Mouse (Mus musculus): ENCODE results near the gene Csf3. TPM values are rescaled to one million over a fixed set of nuclear protein-coding genes. Genes with fewer than 3 reads are reported as not detected.
"Not testable (repeated sequence)": the region's sequence is repeated elsewhere in the genome, so short reads cannot be mapped to it uniquely, and the experiment has no call there.

The Csf3 gene
- polyA plus RNA-seq, 1 experiment from 2014 or later, result not detected

DNA sequence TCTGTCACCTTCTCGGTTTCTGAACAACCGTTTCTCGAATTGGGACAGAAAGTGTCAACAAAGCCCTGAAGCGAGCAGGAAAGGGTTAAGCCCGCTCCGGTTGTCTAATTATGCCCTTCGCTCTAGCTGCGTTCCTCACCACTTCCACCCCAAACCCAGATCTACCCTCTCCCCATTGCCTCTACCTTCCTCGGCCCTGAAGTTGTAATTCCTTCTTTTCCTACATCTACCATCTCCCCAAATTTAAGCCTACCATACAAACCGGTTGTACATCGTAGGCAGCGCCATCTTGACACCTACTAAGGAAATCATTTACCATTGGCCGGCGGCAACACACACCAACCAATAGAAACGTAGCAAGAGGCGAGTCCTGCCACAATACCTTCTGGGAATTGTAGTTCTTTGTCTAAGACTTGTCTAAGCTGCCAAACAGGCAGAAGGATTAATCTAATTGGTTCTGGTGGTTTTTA is 28.1 kb downstream of the Csf3 start, which contains the start of gene Med24:
Gene Med24, minus strand, starts transcription at position 317 of the 470 bp plus-strand sequence.
- peaks cover 30% of the 10 kb centered on the region for H3K36me3 ChIP-seq (ENCODE audit: control insufficient read depth, insufficient read depth, low read length)

DNA sequence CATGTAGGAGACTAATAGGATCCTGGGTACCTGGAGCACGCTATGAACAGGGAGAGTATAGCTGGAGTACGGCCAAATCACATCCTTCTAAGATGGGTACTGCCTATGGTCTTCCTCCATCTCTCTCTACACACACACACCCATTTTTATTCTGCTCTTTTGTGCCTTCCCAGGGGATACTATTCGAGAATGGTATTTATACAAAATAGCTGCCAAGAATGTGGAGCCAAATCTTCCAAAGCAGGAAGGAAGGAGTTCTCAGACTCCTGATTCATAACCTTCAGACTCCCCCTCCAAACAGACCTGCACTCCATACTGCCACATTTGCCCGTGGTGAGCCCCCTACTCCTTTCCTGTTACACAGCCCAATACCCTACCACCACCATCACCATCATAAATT is 29.7 kb downstream of the Csf3 start:
- ATAC-seq (ENCODE audit: low read depth) (0 out of 2 replicates have a peak, but pooled peaks have one; percentile 3), DNase-seq (ENCODE audit: low spot score) (no peak)
- H3K9me3 ChIP-seq (ENCODE audit: control insufficient read depth, low read length), result peaks cover 8% of the 10 kb centered on the region; the same call in 1 of the 2 replicates
- no peak overlapping the region for H3K9ac ChIP-seq (ENCODE audit: low read depth, low read length)
- H3K27me3 ChIP-seq (replicated peaks; ENCODE audit: control insufficient read depth, insufficient read depth, low read length), result no peaks in the 10 kb centered on the region
- peak overlapping the region; percentile 25 for H3K4me2 ChIP-seq (ENCODE audit: low read depth, low read length)
- H3K27ac ChIP-seq (replicated peaks; ENCODE audit: low read depth, low read length), result peak overlapping the region; percentile 62
- 56% methylated on average over 4 of the region's 4 CpGs for WGBS
- H3K4me3 ChIP-seq (ENCODE audit: low read depth, low read length), result no peak overlapping the region
- peaks cover 18% of the 10 kb centered on the region for H3K36me3 ChIP-seq (ENCODE audit: control insufficient read depth, insufficient read depth, low read length)
- peaks cover 26% of the 10 kb centered on the region for H3K4me1 ChIP-seq (ENCODE audit: control insufficient read depth, insufficient read depth, low read length)

More for the DNA sequence above, 28.1 kb downstream of the Csf3 start, which contains the start of gene Med24:
- H3K9ac ChIP-seq (ENCODE audit: low read depth, low read length), result peak within 1 kb of the TSS; percentile 67
- peak; percentile 97 for DNase-seq (ENCODE audit: low spot score)
- peak within 1 kb of the TSS; percentile 76 for H3K4me2 ChIP-seq (ENCODE audit: low read depth, low read length)
- H3K27me3 ChIP-seq (replicated peaks; ENCODE audit: control insufficient read depth, insufficient read depth, low read length), result no peaks in the 10 kb centered on the region
- H3K27ac ChIP-seq (replicated peaks; ENCODE audit: low read depth, low read length), result peak within 1 kb of the TSS; percentile 77
- H3K4me3 ChIP-seq (ENCODE audit: low read depth, low read length), result peak within 1 kb of the TSS; percentile 61
- ATAC-seq (ENCODE audit: low read depth), result peak; percentile 94
- H3K9me3 ChIP-seq (ENCODE audit: control insufficient read depth, low read length), result peaks cover 3% of the 10 kb centered on the region; the same call in 1 of the 2 replicates
- H3K4me1 ChIP-seq (ENCODE audit: control insufficient read depth, insufficient read depth, low read length), result peaks cover 26% of the 10 kb centered on the region
- under 1% methylated on average over 16 of the region's 16 CpGs for WGBS

DNA sequence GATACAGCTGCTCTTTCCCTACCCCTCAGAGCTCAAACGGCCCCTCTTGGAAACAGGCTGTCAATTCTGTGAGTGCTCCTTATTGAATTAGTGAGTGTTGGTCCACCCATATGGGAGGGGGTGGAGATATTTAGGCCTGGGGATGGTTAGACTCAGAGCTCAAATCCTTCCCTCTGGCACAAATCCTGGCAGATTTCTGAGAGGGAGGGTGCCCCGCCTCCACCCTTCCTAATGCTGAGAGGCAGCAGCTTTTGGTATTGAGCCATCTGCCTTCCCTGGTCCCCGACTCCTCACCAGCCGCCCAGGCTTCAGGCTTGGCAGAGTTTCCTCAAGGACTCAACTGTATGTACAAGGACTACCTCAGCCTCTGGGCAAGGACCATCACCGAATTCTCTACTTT is 30.1 kb downstream of the Csf3 start:
- Histone ChIP-seq H3K27me3 (replicated peaks; ENCODE audit: control insufficient read depth, insufficient read depth, low read length) (no peaks in the 10 kb centered on the region), H3K36me3 (ENCODE audit: control insufficient read depth, insufficient read depth, low read length) (peaks cover 14% of the 10 kb centered on the region), H3K9ac (ENCODE audit: low read depth, low read length) (peak overlapping the region; percentile 40; the same call in 1 of the 2 replicates), H3K4me1 (ENCODE audit: control insufficient read depth, insufficient read depth, low read length) (peaks cover 26% of the 10 kb centered on the region), H3K9me3 (ENCODE audit: control insufficient read depth, low read length) (peaks cover 8% of the 10 kb centered on the region; the same call in 1 of the 2 replicates), H3K4me3 (ENCODE audit: low read depth, low read length) (no peak overlapping the region), H3K27ac (replicated peaks; ENCODE audit: low read depth, low read length) (peak overlapping the region; percentile 62), H3K4me2 (ENCODE audit: low read depth, low read length) (peak overlapping the region; percentile 25)
- 58% methylated on average over 5 of the region's 5 CpGs for WGBS
- DNase-seq (ENCODE audit: low spot score) (peak; percentile 88), ATAC-seq (ENCODE audit: low read depth) (peak; percentile 39; the same call in 1 of the 2 replicates)

DNA sequence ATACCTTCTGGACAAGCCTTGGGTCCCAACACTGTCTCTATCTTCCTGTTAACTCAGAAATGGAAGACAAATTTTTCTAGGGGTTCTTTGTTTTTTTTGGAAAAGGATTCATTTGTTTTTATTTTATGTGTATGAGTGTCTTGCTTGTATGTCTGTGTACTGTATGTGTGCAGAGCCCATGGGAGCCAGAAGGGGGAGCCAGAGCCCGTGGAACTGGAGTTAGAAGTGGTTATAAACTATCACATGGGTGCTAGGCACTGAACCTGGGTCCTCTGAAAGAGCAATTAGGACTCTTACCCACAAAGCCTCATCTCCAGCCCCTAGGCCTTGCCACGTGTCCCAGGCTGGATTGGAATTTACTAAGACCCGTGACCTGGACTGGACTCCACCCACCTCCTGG is 33.0 kb downstream of the Csf3 start:
- Histone ChIP-seq H3K9ac (ENCODE audit: low read depth, low read length) (no peak overlapping the region), H3K4me3 (ENCODE audit: low read depth, low read length) (no peak overlapping the region), H3K36me3 (ENCODE audit: control insufficient read depth, insufficient read depth, low read length) (no peaks in the 10 kb centered on the region), H3K4me2 (ENCODE audit: low read depth, low read length) (no peak overlapping the region), H3K4me1 (ENCODE audit: control insufficient read depth, insufficient read depth, low read length) (peaks cover 21% of the 10 kb centered on the region), H3K27me3 (replicated peaks; ENCODE audit: control insufficient read depth, insufficient read depth, low read length) (no peaks in the 10 kb centered on the region), H3K27ac (replicated peaks; ENCODE audit: low read depth, low read length) (no peak overlapping the region), H3K9me3 (ENCODE audit: control insufficient read depth, low read length) (peaks cover 8% of the 10 kb centered on the region; the same call in 1 of the 2 replicates)
- ATAC-seq (ENCODE audit: low read depth), result no peak
- no peak for DNase-seq (ENCODE audit: low spot score)
- 73% methylated on average over 3 of the region's 3 CpGs for WGBS

DNA sequence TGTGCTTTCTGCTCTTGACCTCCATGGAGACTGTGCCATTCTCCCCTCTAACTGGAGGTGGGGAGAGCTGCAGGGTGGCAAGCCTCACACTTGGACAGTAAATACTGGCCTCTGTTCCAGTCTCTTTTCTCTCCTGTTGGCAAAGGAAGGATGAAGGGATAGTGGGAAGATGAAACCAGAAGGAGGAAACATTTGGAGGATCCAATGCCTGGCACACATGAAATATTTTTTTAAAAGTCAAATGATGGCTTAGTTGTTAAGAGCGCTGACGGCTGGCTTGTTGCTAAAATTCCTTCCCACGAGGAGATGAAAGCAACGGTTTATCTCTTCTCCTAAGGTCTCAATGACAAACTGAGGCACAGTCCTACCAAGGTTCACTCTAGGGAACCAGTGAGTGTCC is 34.0 kb downstream of the Csf3 start:
- H3K4me3 ChIP-seq (ENCODE audit: low read depth, low read length), result no peak overlapping the region
- ATAC-seq (ENCODE audit: low read depth) (no peak), DNase-seq (ENCODE audit: low spot score) (no peak)
- H3K9ac ChIP-seq (ENCODE audit: low read depth, low read length), result no peak overlapping the region
- 91% methylated on average over 4 of the region's 4 CpGs for WGBS
- no peaks in the 10 kb centered on the region for H3K36me3 ChIP-seq (ENCODE audit: control insufficient read depth, insufficient read depth, low read length)
- no peak overlapping the region for H3K4me2 ChIP-seq (ENCODE audit: low read depth, low read length)
- peaks cover 8% of the 10 kb centered on the region; the same call in 1 of the 2 replicates for H3K9me3 ChIP-seq (ENCODE audit: control insufficient read depth, low read length)
- H3K27ac ChIP-seq (replicated peaks; ENCODE audit: low read depth, low read length), result no peak overlapping the region
- H3K27me3 ChIP-seq (replicated peaks; ENCODE audit: control insufficient read depth, insufficient read depth, low read length), result no peaks in the 10 kb centered on the region
- peaks cover 18% of the 10 kb centered on the region for H3K4me1 ChIP-seq (ENCODE audit: control insufficient read depth, insufficient read depth, low read length)

DNA sequence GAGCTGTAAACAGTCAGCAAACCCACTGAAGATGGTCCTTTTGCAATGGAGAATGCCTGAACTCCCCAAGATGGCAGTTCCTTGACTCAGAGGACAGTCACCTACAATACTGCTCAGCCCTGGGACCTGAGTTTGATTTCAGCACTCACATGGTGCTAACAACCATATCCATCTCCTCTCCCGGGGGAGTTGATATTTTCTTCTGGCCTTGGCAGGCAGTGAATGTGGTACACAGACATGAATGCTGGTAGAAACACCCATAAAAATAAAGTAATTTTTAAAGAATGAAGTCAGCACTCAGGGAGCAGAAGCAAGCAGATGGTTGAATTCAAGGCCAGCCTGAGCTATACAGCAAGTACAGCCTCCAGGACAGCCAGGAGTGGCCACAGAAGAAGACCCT is 35.1 kb downstream of the Csf3 start:
- 96% methylated on average over 1 of the region's 1 CpGs for WGBS
- Histone ChIP-seq H3K4me3 (ENCODE audit: low read depth, low read length) (no peak overlapping the region), H3K36me3 (ENCODE audit: control insufficient read depth, insufficient read depth, low read length) (no peaks in the 10 kb centered on the region), H3K4me2 (ENCODE audit: low read depth, low read length) (no peak overlapping the region), H3K9ac (ENCODE audit: low read depth, low read length) (no peak overlapping the region), H3K27ac (replicated peaks; ENCODE audit: low read depth, low read length) (no peak overlapping the region), H3K4me1 (ENCODE audit: control insufficient read depth, insufficient read depth, low read length) (peaks cover 18% of the 10 kb centered on the region), H3K27me3 (replicated peaks; ENCODE audit: control insufficient read depth, insufficient read depth, low read length) (no peaks in the 10 kb centered on the region), H3K9me3 (ENCODE audit: control insufficient read depth, low read length) (peaks cover 8% of the 10 kb centered on the region; the same call in 1 of the 2 replicates)
- no peak for DNase-seq (ENCODE audit: low spot score)
- no peak for ATAC-seq (ENCODE audit: low read depth)

DNA sequence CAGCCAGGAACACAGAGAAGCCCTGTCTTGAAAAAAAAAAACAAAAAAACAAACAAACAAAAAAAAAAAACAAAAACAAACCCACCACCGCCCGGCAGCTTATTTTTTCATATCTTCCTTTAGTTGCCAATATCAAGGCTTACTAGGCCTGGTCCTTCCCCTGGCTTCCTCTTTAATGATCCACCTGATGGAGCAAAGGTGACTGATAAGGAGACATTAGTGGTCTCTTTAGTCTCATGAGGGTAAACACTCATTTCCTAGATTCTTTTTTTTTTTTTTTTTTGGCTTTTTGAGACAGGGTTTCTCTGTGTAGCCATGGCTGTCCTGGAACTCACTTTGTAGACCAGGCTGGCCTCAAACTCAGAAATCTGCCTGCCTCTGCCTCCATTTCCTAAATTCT is 36.2 kb downstream of the Csf3 start:
- ATAC-seq (ENCODE audit: low read depth); H3K4me3 ChIP-seq (ENCODE audit: low read depth, low read length); H3K27ac ChIP-seq (replicated peaks; ENCODE audit: low read depth, low read length); DNase-seq (ENCODE audit: low spot score); H3K9me3 ChIP-seq (ENCODE audit: control insufficient read depth, low read length); H3K4me2 ChIP-seq (ENCODE audit: low read depth, low read length); H3K36me3 ChIP-seq (ENCODE audit: control insufficient read depth, insufficient read depth, low read length); H3K27me3 ChIP-seq (replicated peaks; ENCODE audit: control insufficient read depth, insufficient read depth, low read length); H3K9ac ChIP-seq (ENCODE audit: low read depth, low read length): not testable (repeated sequence)
- WGBS, result 95% methylated on average over 2 of the region's 2 CpGs
- peaks cover 12% of the 10 kb centered on the region; the same call in 1 of the 2 replicates for H3K4me1 ChIP-seq (ENCODE audit: control insufficient read depth, insufficient read depth, low read length)

DNA sequence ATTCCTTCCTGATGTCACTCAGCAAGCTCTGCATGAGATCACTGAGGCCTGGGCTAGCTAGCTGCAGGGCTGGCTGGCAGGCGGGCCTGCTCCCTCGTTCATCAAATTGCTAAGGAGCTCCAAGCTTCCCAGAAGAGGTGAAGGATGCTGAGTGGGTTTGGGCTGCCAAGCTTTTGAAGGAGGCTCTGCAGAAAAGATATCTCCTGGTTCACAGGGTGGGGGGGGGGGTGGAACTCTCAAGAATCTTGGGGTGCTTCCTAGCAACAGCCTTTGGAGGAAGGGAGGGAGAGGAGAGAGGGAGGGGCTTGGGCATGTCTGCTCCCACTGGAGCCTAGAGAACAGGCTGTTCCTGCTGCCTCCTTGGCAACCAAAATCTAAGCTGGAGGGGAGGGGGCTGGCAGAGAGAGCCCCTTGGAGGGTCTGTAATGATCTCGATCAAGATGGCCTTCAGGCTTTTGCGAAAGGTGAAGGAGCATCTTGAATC is 37.4 kb downstream of the Csf3 start:
- Histone ChIP-seq H3K4me3 (ENCODE audit: low read depth, low read length) (no peak overlapping the region), H3K27ac (replicated peaks; ENCODE audit: low read depth, low read length) (no peak overlapping the region), H3K27me3 (replicated peaks; ENCODE audit: control insufficient read depth, insufficient read depth, low read length) (no peaks in the 10 kb centered on the region), H3K4me1 (ENCODE audit: control insufficient read depth, insufficient read depth, low read length) (peaks cover 20% of the 10 kb centered on the region), H3K9ac (ENCODE audit: low read depth, low read length) (no peak overlapping the region), H3K9me3 (ENCODE audit: control insufficient read depth, low read length) (peaks cover 8% of the 10 kb centered on the region; the same call in 1 of the 2 replicates), H3K4me2 (ENCODE audit: low read depth, low read length) (no peak overlapping the region), H3K36me3 (ENCODE audit: control insufficient read depth, insufficient read depth, low read length) (no peaks in the 10 kb centered on the region)
- ATAC-seq (ENCODE audit: low read depth) (no peak), DNase-seq (ENCODE audit: low spot score) (no peak)
- WGBS, result 48% methylated on average over 4 of the region's 4 CpGs

DNA sequence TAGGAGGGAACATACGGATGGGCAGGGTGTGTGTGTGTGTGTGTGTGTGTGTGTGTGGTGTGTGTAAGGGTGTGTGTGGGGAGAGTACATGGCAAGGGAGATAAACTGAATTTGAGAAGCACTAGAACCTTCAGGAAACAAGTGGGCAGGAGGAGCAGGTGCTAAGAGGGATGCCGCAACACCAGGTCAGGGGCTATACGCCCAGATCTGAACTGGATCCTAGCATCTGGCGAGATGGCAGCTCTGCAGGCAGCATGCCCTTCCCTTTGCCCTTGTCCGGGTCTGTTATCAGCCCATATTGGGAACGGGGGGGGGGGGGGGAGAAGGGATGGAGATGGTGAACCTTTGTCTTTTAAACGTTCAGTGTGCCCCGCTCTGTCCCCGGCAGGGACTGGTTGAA is 37.9 kb downstream of the Csf3 start:
- Histone ChIP-seq H3K4me3 (ENCODE audit: low read depth, low read length) (no peak overlapping the region), H3K9me3 (ENCODE audit: control insufficient read depth, low read length) (peaks cover 7% of the 10 kb centered on the region; the same call in 1 of the 2 replicates), H3K4me2 (ENCODE audit: low read depth, low read length) (no peak overlapping the region), H3K9ac (ENCODE audit: low read depth, low read length) (no peak overlapping the region), H3K4me1 (ENCODE audit: control insufficient read depth, insufficient read depth, low read length) (peaks cover 25% of the 10 kb centered on the region), H3K27me3 (replicated peaks; ENCODE audit: control insufficient read depth, insufficient read depth, low read length) (no peaks in the 10 kb centered on the region), H3K27ac (replicated peaks; ENCODE audit: low read depth, low read length) (no peak overlapping the region), H3K36me3 (ENCODE audit: control insufficient read depth, insufficient read depth, low read length) (no peaks in the 10 kb centered on the region)
- ATAC-seq (ENCODE audit: low read depth) (no peak), DNase-seq (ENCODE audit: low spot score) (no peak)
- WGBS, result 78% methylated on average over 7 of the region's 9 CpGs

All from embryonic facial prominence, embryonic 14.5 days (tissue).